Mouse (Mus musculus): Measurements from ENCODE around the gene Polr2f. TPM values are rescaled to one million over a fixed set of nuclear protein-coding genes. Genes with fewer than 3 reads are reported as not detected.
A peak's percentile ranks its signal among the peaks of the same experiment; 100 is the strongest.

Gene Polr2f
- polyA plus RNA-seq, 1 experiment from 2014 or later: 362 TPM

- ATAC-seq (ENCODE audit: low FRiP score) (no peak), DNase-seq (ENCODE audit: low spot score, missing footprints) (peak; percentile 65)
- H3K9me3 ChIP-seq (ENCODE audit: control insufficient read depth, low read length): peaks cover 4% of the 10 kb centered on the region; the same call in 1 of the 2 replicates
- H3K27ac ChIP-seq (ENCODE audit: low read depth, low read length): no peak overlapping the region
- H3K9ac ChIP-seq (ENCODE audit: low read length): no peak overlapping the region
- no peaks in the 10 kb centered on the region for H3K27me3 ChIP-seq (ENCODE audit: control insufficient read depth, insufficient read depth, low read length)
- no peak overlapping the region for H3K4me3 ChIP-seq (ENCODE audit: low read depth, low read length)
- no peak overlapping the region for H3K4me2 ChIP-seq
- 91% methylated on average over 12 of the region's 12 CpGs for WGBS
- peaks cover 14% of the 10 kb centered on the region for H3K36me3 ChIP-seq (ENCODE audit: control insufficient read depth, insufficient read depth, low read length)
- H3K4me1 ChIP-seq (ENCODE audit: control insufficient read depth, insufficient read depth, low read length): no peaks in the 10 kb centered on the region
Measured at GRCm38 (mm10) chr15:79127101-79127500, 13.7 kb upstream of the Polr2f start.

GRCm38 (mm10) chr15:79128208-79128607 is 12.6 kb upstream of the Polr2f start:
- Histone ChIP-seq H3K4me2 (no peak overlapping the region), H3K4me3 (ENCODE audit: low read depth, low read length) (no peak overlapping the region), H3K27ac (ENCODE audit: low read depth, low read length) (no peak overlapping the region), H3K27me3 (ENCODE audit: control insufficient read depth, insufficient read depth, low read length) (no peaks in the 10 kb centered on the region), H3K9ac (ENCODE audit: low read length) (no peak overlapping the region), H3K4me1 (ENCODE audit: control insufficient read depth, insufficient read depth, low read length) (no peaks in the 10 kb centered on the region), H3K9me3 (ENCODE audit: control insufficient read depth, low read length) (peaks cover 4% of the 10 kb centered on the region; the same call in 1 of the 2 replicates), H3K36me3 (ENCODE audit: control insufficient read depth, insufficient read depth, low read length) (peaks cover 16% of the 10 kb centered on the region)
- ATAC-seq (ENCODE audit: low FRiP score): no peak
- 92% methylated on average over 5 of the region's 5 CpGs for WGBS
- no peak for DNase-seq (ENCODE audit: low spot score, missing footprints)

DNA sequence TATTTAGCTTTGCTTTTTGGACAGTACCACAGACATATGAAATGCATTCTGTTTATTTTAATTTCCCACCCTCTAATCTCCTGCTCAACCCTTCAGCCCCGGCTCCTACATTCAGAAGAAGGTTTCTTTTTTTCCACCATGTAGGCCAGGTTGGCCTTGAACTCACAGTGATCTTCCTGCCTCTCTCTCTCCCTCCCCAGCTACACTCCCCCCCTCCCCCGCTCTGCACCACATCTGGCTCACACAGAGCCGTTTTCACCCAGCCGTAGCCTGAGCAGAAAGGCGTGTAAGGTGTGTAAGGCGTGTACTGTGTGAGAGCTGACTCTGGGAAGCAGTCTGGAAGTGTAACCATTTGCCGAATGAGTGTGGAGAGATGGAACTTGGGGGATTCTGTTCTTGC is 11.5 kb upstream of the Polr2f start:
- 86% methylated on average over 7 of the region's 7 CpGs for WGBS
- no peaks in the 10 kb centered on the region for H3K4me1 ChIP-seq (ENCODE audit: control insufficient read depth, insufficient read depth, low read length)
- no peak overlapping the region for H3K27ac ChIP-seq (ENCODE audit: low read depth, low read length)
- H3K27me3 ChIP-seq (ENCODE audit: control insufficient read depth, insufficient read depth, low read length): no peaks in the 10 kb centered on the region
- no peak overlapping the region for H3K4me3 ChIP-seq (ENCODE audit: low read depth, low read length)
- DNase-seq (ENCODE audit: low spot score, missing footprints) (no peak), ATAC-seq (ENCODE audit: low FRiP score) (no peak)
- no peak overlapping the region for H3K4me2 ChIP-seq
- peaks cover 16% of the 10 kb centered on the region for H3K36me3 ChIP-seq (ENCODE audit: control insufficient read depth, insufficient read depth, low read length)
- H3K9ac ChIP-seq (ENCODE audit: low read length): no peak overlapping the region
- peaks cover 4% of the 10 kb centered on the region; the same call in 1 of the 2 replicates for H3K9me3 ChIP-seq (ENCODE audit: control insufficient read depth, low read length)

- WGBS: 90% methylated on average over 10 of the region's 10 CpGs
- H3K9ac ChIP-seq (ENCODE audit: low read length): no peak overlapping the region
- H3K4me3 ChIP-seq (ENCODE audit: low read depth, low read length): no peak overlapping the region
- H3K9me3 ChIP-seq (ENCODE audit: control insufficient read depth, low read length): peaks cover 4% of the 10 kb centered on the region; the same call in 1 of the 2 replicates
- no peak for ATAC-seq (ENCODE audit: low FRiP score)
- DNase-seq (ENCODE audit: low spot score, missing footprints): no peak
- no peak overlapping the region for H3K4me2 ChIP-seq
- no peaks in the 10 kb centered on the region for H3K27me3 ChIP-seq (ENCODE audit: control insufficient read depth, insufficient read depth, low read length)
- peaks cover 16% of the 10 kb centered on the region for H3K36me3 ChIP-seq (ENCODE audit: control insufficient read depth, insufficient read depth, low read length)
- H3K4me1 ChIP-seq (ENCODE audit: control insufficient read depth, insufficient read depth, low read length): no peaks in the 10 kb centered on the region
- H3K27ac ChIP-seq (ENCODE audit: low read depth, low read length): no peak overlapping the region
Measured at GRCm38 (mm10) chr15:79130782-79131181, 10.0 kb upstream of the Polr2f start.

GRCm38 (mm10) chr15:79131442-79131841 is 9.4 kb upstream of the Polr2f start:
- no peaks in the 10 kb centered on the region for H3K27me3 ChIP-seq (ENCODE audit: control insufficient read depth, insufficient read depth, low read length)
- peaks cover 4% of the 10 kb centered on the region; the same call in 1 of the 2 replicates for H3K9me3 ChIP-seq (ENCODE audit: control insufficient read depth, low read length)
- H3K4me2 ChIP-seq: no peak overlapping the region
- WGBS: 78% methylated on average over 7 of the region's 7 CpGs
- H3K4me3 ChIP-seq (ENCODE audit: low read depth, low read length): no peak overlapping the region
- DNase-seq (ENCODE audit: low spot score, missing footprints): no peak
- no peak overlapping the region for H3K9ac ChIP-seq (ENCODE audit: low read length)
- ATAC-seq (ENCODE audit: low FRiP score): no peak
- no peak overlapping the region for H3K27ac ChIP-seq (ENCODE audit: low read depth, low read length)
- H3K4me1 ChIP-seq (ENCODE audit: control insufficient read depth, insufficient read depth, low read length): no peaks in the 10 kb centered on the region
- H3K36me3 ChIP-seq (ENCODE audit: control insufficient read depth, insufficient read depth, low read length): peaks cover 16% of the 10 kb centered on the region

- no peak overlapping the region for H3K27ac ChIP-seq (ENCODE audit: low read depth, low read length)
- H3K36me3 ChIP-seq (ENCODE audit: control insufficient read depth, insufficient read depth, low read length): peaks cover 9% of the 10 kb centered on the region; the same call in 1 of the 2 replicates
- ATAC-seq (ENCODE audit: low FRiP score): no peak
- 85% methylated on average over 6 of the region's 6 CpGs for WGBS
- peaks cover 2% of the 10 kb centered on the region; the same call in 1 of the 2 replicates for H3K9me3 ChIP-seq (ENCODE audit: control insufficient read depth, low read length)
- H3K27me3 ChIP-seq (ENCODE audit: control insufficient read depth, insufficient read depth, low read length): no peaks in the 10 kb centered on the region
- H3K4me3 ChIP-seq (ENCODE audit: low read depth, low read length): no peak overlapping the region
- H3K4me2 ChIP-seq: no peak overlapping the region
- no peaks in the 10 kb centered on the region for H3K4me1 ChIP-seq (ENCODE audit: control insufficient read depth, insufficient read depth, low read length)
- DNase-seq (ENCODE audit: low spot score, missing footprints): no peak
- H3K9ac ChIP-seq (ENCODE audit: low read length): no peak overlapping the region
Measured at GRCm38 (mm10) chr15:79133191-79133661, 7.6 kb upstream of the Polr2f start.

DNA sequence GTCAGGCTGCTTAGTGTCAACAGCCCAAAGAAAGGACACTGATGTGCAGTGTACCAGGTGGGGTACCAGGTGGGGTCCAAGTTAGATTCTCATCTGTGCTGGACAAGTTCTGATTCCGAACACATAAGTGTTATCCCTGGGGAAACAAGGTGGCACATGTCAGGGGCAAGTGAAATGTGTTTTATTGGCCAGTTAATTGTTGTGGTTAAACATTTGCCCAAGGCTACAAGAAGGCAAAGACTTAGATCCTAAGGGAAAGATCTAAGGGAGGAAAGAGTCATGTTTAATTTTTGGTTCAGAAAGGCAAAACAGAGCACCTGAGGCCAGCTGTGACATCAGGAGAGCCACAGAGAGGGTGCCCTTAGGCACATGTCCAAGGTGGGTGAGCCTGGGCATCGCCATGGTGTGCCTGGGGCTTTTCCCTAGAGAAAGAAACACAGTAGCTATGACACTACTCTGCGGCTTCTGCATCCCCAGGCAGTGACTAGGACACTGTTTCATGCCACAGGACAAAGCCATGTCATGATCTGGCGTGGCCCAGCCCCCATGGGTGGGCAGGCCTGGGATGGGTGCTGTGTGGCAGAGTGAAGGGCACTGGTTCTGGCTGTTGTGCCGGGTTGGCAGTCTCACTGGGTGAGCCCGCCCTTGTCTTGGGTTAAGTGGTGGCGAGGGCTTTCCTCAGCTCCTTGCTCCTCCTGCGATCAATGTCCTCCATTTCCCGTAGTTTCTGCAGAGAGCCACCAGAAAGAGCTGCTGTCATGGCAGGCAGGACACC is 6.1 kb upstream of the Polr2f start:
- WGBS: 87% methylated on average over 9 of the region's 9 CpGs
- DNase-seq (ENCODE audit: low spot score, missing footprints): no peak
- Histone ChIP-seq H3K9ac (ENCODE audit: low read length) (no peak overlapping the region), H3K36me3 (ENCODE audit: control insufficient read depth, insufficient read depth, low read length) (peaks cover 8% of the 10 kb centered on the region; the same call in 1 of the 2 replicates), H3K27ac (ENCODE audit: low read depth, low read length) (no peak overlapping the region), H3K27me3 (ENCODE audit: control insufficient read depth, insufficient read depth, low read length) (no peaks in the 10 kb centered on the region), H3K4me2 (no peak overlapping the region), H3K4me1 (ENCODE audit: control insufficient read depth, insufficient read depth, low read length) (no peaks in the 10 kb centered on the region), H3K9me3 (ENCODE audit: control insufficient read depth, low read length) (no peaks in the 10 kb centered on the region), H3K4me3 (ENCODE audit: low read depth, low read length) (no peak overlapping the region)
- no peak for ATAC-seq (ENCODE audit: low FRiP score)

DNA sequence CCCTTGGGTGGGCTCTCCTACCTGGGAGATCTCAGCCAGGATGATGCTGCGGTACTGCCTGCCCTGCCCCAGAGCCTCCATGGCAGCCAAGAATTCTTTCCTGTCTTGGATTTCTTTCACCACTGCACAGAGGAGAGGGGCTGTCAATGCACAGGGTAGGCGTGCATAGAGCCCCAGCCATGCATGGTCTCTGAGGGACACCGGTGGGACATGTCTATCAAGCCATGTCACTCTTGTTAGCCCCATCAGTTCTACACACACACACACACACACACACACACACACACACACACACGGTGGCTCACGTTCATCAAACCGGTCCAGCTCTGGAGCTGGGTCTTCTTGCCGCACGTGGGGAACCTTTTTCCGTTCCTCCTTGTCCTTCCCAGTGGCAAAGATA is 5.5 kb upstream of the Polr2f start:
- H3K4me3 ChIP-seq (ENCODE audit: low read depth, low read length): no peak overlapping the region
- no peaks in the 10 kb centered on the region for H3K9me3 ChIP-seq (ENCODE audit: control insufficient read depth, low read length)
- 87% methylated on average over 9 of the region's 9 CpGs for WGBS
- H3K27me3 ChIP-seq (ENCODE audit: control insufficient read depth, insufficient read depth, low read length): no peaks in the 10 kb centered on the region
- H3K27ac ChIP-seq (ENCODE audit: low read depth, low read length): no peak overlapping the region
- no peak for ATAC-seq (ENCODE audit: low FRiP score)
- 0 out of 2 replicates have a peak, but pooled peaks cover 4% of the 10 kb centered on the region for H3K36me3 ChIP-seq (ENCODE audit: control insufficient read depth, insufficient read depth, low read length)
- no peak overlapping the region for H3K9ac ChIP-seq (ENCODE audit: low read length)
- no peak for DNase-seq (ENCODE audit: low spot score, missing footprints)
- no peaks in the 10 kb centered on the region for H3K4me1 ChIP-seq (ENCODE audit: control insufficient read depth, insufficient read depth, low read length)
- no peak overlapping the region for H3K4me2 ChIP-seq

GRCm38 (mm10) chr15:79135783-79136575 is 4.8 kb upstream of the Polr2f start:
- no peak overlapping the region for H3K9ac ChIP-seq (ENCODE audit: low read length)
- no peaks in the 10 kb centered on the region for H3K27me3 ChIP-seq (ENCODE audit: control insufficient read depth, insufficient read depth, low read length)
- ATAC-seq (ENCODE audit: low FRiP score) (no peak), DNase-seq (ENCODE audit: low spot score, missing footprints) (no peak)
- H3K27ac ChIP-seq (ENCODE audit: low read depth, low read length): no peak overlapping the region
- H3K4me1 ChIP-seq (ENCODE audit: control insufficient read depth, insufficient read depth, low read length): no peaks in the 10 kb centered on the region
- H3K9me3 ChIP-seq (ENCODE audit: control insufficient read depth, low read length): no peaks in the 10 kb centered on the region
- no peak overlapping the region for H3K4me3 ChIP-seq (ENCODE audit: low read depth, low read length)
- WGBS: 76% methylated on average over 11 of the region's 11 CpGs
- H3K36me3 ChIP-seq (ENCODE audit: control insufficient read depth, insufficient read depth, low read length): 0 out of 2 replicates have a peak, but pooled peaks cover 4% of the 10 kb centered on the region
- H3K4me2 ChIP-seq: no peak overlapping the region
